Mouse (Mus musculus): ENCODE measurements around the gene Phlda3. TPM values are rescaled to one million over a fixed set of nuclear protein-coding genes. Genes with fewer than 3 reads are reported as not detected.

Gene Phlda3
- polyA plus RNA-seq, 1 experiment, result 8.5 TPM

GRCm38 (mm10) chr1:135770237-135770636 is 4.3 kb downstream of the Phlda3 start:
- Histone ChIP-seq H3K4me3 (ENCODE audit: insufficient read depth, low read length) (no peak overlapping the region), H3K4me1 (ENCODE audit: control insufficient read depth, insufficient read depth, low read length) (peaks cover 31% of the 10 kb centered on the region), H3K27ac (ENCODE audit: insufficient read depth, low read depth, low read length) (peak overlapping the region; percentile 6; the same call in 1 of the 2 replicates)
- TF ChIP-seq CTCF (IDR thresholded peaks at IDR 0.05; ENCODE audit: low read depth, low read length) (no peak), POLR2A (IDR thresholded peaks at IDR 0.05; ENCODE audit: borderline replicate concordance, low read depth, low read length) (no peak)

GRCm38 (mm10) chr1:135770896-135771572 is 5.1 kb downstream of the Phlda3 start:
- Histone ChIP-seq H3K27ac (ENCODE audit: insufficient read depth, low read depth, low read length) (0 out of 2 replicates have a peak overlapping the region, but pooled peaks have one; percentile 6), H3K4me3 (ENCODE audit: insufficient read depth, low read length) (no peak overlapping the region), H3K4me1 (ENCODE audit: control insufficient read depth, insufficient read depth, low read length) (peaks cover 27% of the 10 kb centered on the region)
- TF ChIP-seq POLR2A (IDR thresholded peaks at IDR 0.05; ENCODE audit: borderline replicate concordance, low read depth, low read length), result no peak
- TF ChIP-seq CTCF (IDR thresholded peaks at IDR 0.05; ENCODE audit: low read depth, low read length), result no peak

- H3K4me1 ChIP-seq (ENCODE audit: control insufficient read depth, insufficient read depth, low read length), result peaks cover 31% of the 10 kb centered on the region
- no peak overlapping the region for H3K4me3 ChIP-seq (ENCODE audit: insufficient read depth, low read length)
- TF ChIP-seq POLR2A (IDR thresholded peaks at IDR 0.05; ENCODE audit: borderline replicate concordance, low read depth, low read length), result no peak
- no peak for TF ChIP-seq CTCF (IDR thresholded peaks at IDR 0.05; ENCODE audit: low read depth, low read length)
- H3K27ac ChIP-seq (ENCODE audit: insufficient read depth, low read depth, low read length), result no peak overlapping the region
Measured at GRCm38 (mm10) chr1:135771573-135771970, 5.7 kb downstream of the Phlda3 start.

- Histone ChIP-seq H3K27ac (ENCODE audit: insufficient read depth, low read depth, low read length) (no peak overlapping the region), H3K4me3 (ENCODE audit: insufficient read depth, low read length) (no peak overlapping the region), H3K4me1 (ENCODE audit: control insufficient read depth, insufficient read depth, low read length) (peaks cover 12% of the 10 kb centered on the region)
- TF ChIP-seq CTCF (IDR thresholded peaks at IDR 0.05; ENCODE audit: low read depth, low read length), result no peak
- no peak for TF ChIP-seq POLR2A (IDR thresholded peaks at IDR 0.05; ENCODE audit: borderline replicate concordance, low read depth, low read length)
Measured at GRCm38 (mm10) chr1:135776596-135776995, 10.7 kb downstream of the Phlda3 start.

GRCm38 (mm10) chr1:135777046-135777445 is 11.1 kb downstream of the Phlda3 start:
- Histone ChIP-seq H3K4me1 (ENCODE audit: control insufficient read depth, insufficient read depth, low read length) (peaks cover 12% of the 10 kb centered on the region), H3K4me3 (ENCODE audit: insufficient read depth, low read length) (no peak overlapping the region), H3K27ac (ENCODE audit: insufficient read depth, low read depth, low read length) (no peak overlapping the region)
- no peak for TF ChIP-seq POLR2A (IDR thresholded peaks at IDR 0.05; ENCODE audit: borderline replicate concordance, low read depth, low read length)
- no peak for TF ChIP-seq CTCF (IDR thresholded peaks at IDR 0.05; ENCODE audit: low read depth, low read length)

- Histone ChIP-seq H3K4me1 (ENCODE audit: control insufficient read depth, insufficient read depth, low read length) (peaks cover 20% of the 10 kb centered on the region), H3K4me3 (ENCODE audit: insufficient read depth, low read length) (no peak within 1 kb of the TSS), H3K27ac (ENCODE audit: insufficient read depth, low read depth, low read length) (no peak within 1 kb of the TSS)
- TF ChIP-seq POLR2A (IDR thresholded peaks at IDR 0.05; ENCODE audit: borderline replicate concordance, low read depth, low read length) (no peak), CTCF (IDR thresholded peaks at IDR 0.05; ENCODE audit: low read depth, low read length) (no peak)
Measured at GRCm38 (mm10) chr1:135778780-135779535, 13.0 kb downstream of the Phlda3 start, which contains the start of gene Tnni1. TSS of gene Tnni1 (plus strand) at chr1:135779434.

GRCm38 (mm10) chr1:135780649-135781048 is 14.7 kb downstream of the Phlda3 start:
- Histone ChIP-seq H3K4me1 (ENCODE audit: control insufficient read depth, insufficient read depth, low read length) (peaks cover 20% of the 10 kb centered on the region), H3K4me3 (ENCODE audit: insufficient read depth, low read length) (no peak overlapping the region), H3K27ac (ENCODE audit: insufficient read depth, low read depth, low read length) (no peak overlapping the region)
- TF ChIP-seq CTCF (IDR thresholded peaks at IDR 0.05; ENCODE audit: low read depth, low read length) (no peak), POLR2A (IDR thresholded peaks at IDR 0.05; ENCODE audit: borderline replicate concordance, low read depth, low read length) (no peak)

- H3K4me1 ChIP-seq (ENCODE audit: control insufficient read depth, insufficient read depth, low read length), result peaks cover 18% of the 10 kb centered on the region
- no peak for TF ChIP-seq POLR2A (IDR thresholded peaks at IDR 0.05; ENCODE audit: borderline replicate concordance, low read depth, low read length)
- peak; percentile 82 for TF ChIP-seq CTCF (IDR thresholded peaks at IDR 0.05; ENCODE audit: low read depth, low read length)
- no peak overlapping the region for H3K4me3 ChIP-seq (ENCODE audit: insufficient read depth, low read length)
- H3K27ac ChIP-seq (ENCODE audit: insufficient read depth, low read depth, low read length), result no peak overlapping the region
Measured at GRCm38 (mm10) chr1:135781220-135781619, 15.3 kb downstream of the Phlda3 start.

GRCm38 (mm10) chr1:135782816-135783215 is 16.9 kb downstream of the Phlda3 start:
- TF ChIP-seq CTCF (IDR thresholded peaks at IDR 0.05; ENCODE audit: low read depth, low read length) (no peak), POLR2A (IDR thresholded peaks at IDR 0.05; ENCODE audit: borderline replicate concordance, low read depth, low read length) (no peak)
- Histone ChIP-seq H3K4me3 (ENCODE audit: insufficient read depth, low read length) (no peak overlapping the region), H3K27ac (ENCODE audit: insufficient read depth, low read depth, low read length) (no peak overlapping the region), H3K4me1 (ENCODE audit: control insufficient read depth, insufficient read depth, low read length) (peaks cover 7% of the 10 kb centered on the region; the same call in 1 of the 2 replicates)

- H3K27ac ChIP-seq (ENCODE audit: insufficient read depth, low read depth, low read length), result no peak overlapping the region
- no peak overlapping the region for H3K4me3 ChIP-seq (ENCODE audit: insufficient read depth, low read length)
- no peak for TF ChIP-seq POLR2A (IDR thresholded peaks at IDR 0.05; ENCODE audit: borderline replicate concordance, low read depth, low read length)
- TF ChIP-seq CTCF (IDR thresholded peaks at IDR 0.05; ENCODE audit: low read depth, low read length), result peak; percentile 30; the same call in 1 of the 2 replicates
- peaks cover 3% of the 10 kb centered on the region; the same call in 1 of the 2 replicates for H3K4me1 ChIP-seq (ENCODE audit: control insufficient read depth, insufficient read depth, low read length)
Measured at GRCm38 (mm10) chr1:135787799-135788198, 21.9 kb downstream of the Phlda3 start.
